Mouse (Mus musculus) small intestine, adult 2 months (tissue): ENCODE measurements around the gene Abl1. TPM values are rescaled to one million over a fixed set of nuclear protein-coding genes. Genes with fewer than 3 reads are reported as not detected.

Experiments
- H3K27ac ChIP-seq: fragments of 200-500 bp; 2 replicates; pipeline ENCODE4 v1.5.1; 2012; ENCODE audit warnings: low read depth, low read length, control low read depth, inconsistent platforms; ENCODE audit not compliant: insufficient read depth
- H3K27me3 ChIP-seq: fragments of 200-500 bp; 2 replicates; pipeline ENCODE4 v1.6.1; 2012; ENCODE audit warnings: mild to moderate bottlenecking, moderate library complexity, low read length, inconsistent platforms; ENCODE audit not compliant: control insufficient read depth, insufficient read depth
- H3K36me3 ChIP-seq: fragments of 200-500 bp; 2 replicates; pipeline ENCODE4 v1.6.1; 2012; ENCODE audit warnings: mild to moderate bottlenecking, low read length, control low read depth, inconsistent platforms; ENCODE audit not compliant: control insufficient read depth, insufficient read depth
- H3K4me1 ChIP-seq: fragments of 200-500 bp; 2 replicates; pipeline ENCODE4 v1.6.1; 2012; ENCODE audit warnings: low read length, inconsistent platforms, mixed read lengths; ENCODE audit not compliant: control insufficient read depth, insufficient read depth, insufficient read length
- H3K4me3 ChIP-seq: fragments of 200-500 bp; 2 replicates; pipeline ENCODE4 v1.5.1; 2012; ENCODE audit warnings: low read depth, mild to moderate bottlenecking, control low read depth, inconsistent platforms, low read length, moderate library complexity
- CTCF ChIP-seq: fragments of 200-500 bp; IDR thresholded peaks from 2 replicates; pipeline ENCODE4 v1.5.1; 2012; ENCODE audit warnings: low read depth, mild to moderate bottlenecking, control low read depth, inconsistent platforms, low read length, moderate library complexity, mixed read lengths; ENCODE audit not compliant: insufficient replicate concordance, insufficient read length; ENCODE audit errors: extremely low read depth
- POLR2A ChIP-seq: fragments of 200-500 bp; IDR thresholded peaks from 2 replicates; pipeline ENCODE4 v1.6.1; 2012; ENCODE audit warnings: low read depth, mild to moderate bottlenecking, control low read depth, inconsistent platforms, low read length, moderate library complexity
- WGBS: fragments of 180-500 bp; shearing (Covaris S2); methylation state at CpG from one replicate; pipeline ENCODE4 v1.1.7; 2018; 5-methylcytosine and 5-hydroxymethylcytosine counted together
- polyA plus RNA-seq: library from polyadenylated mRNA; depleted of rRNA; stranded (reverse); fragments of >200 nt; gene quantifications from 2 replicates; pipeline ENCODE4 v1.2.3, GENCODE M21; 2012

Gene Abl1
- polyA plus RNA-seq, 1 experiment = 55.5 TPM

DNA sequence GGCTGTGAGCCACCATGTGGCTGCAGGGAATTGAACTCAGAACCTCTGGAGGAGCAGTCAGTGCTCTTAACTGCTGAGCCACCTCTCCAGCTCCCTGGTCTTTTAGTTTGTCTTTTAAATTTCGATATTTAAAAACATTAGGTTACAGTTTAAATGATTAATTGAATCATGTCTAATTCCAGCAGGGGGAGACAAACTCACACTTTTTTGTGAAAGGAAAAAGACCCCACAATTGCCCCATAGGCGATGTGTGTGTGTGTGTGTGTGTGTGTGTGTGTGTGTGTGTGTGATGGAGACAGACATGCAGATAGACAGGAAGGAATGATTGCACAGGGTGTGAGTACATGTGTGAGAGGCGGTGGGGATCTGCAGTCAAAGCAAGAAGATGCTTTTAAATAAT, 100.1 kb downstream of the Abl1 start:
- Histone ChIP-seq H3K27ac (no peak overlapping the region), H3K27me3 (no peaks in the 10 kb centered on the region), H3K36me3 (peaks cover 69% of the 10 kb centered on the region), H3K4me1 (0 out of 2 replicates have a peak, but pooled peaks cover 2% of the 10 kb centered on the region), H3K4me3 (no peak overlapping the region)
- no peak for TF ChIP-seq CTCF
- TF ChIP-seq POLR2A = no peak
- WGBS = 79% methylated on average over 3 of the region's 3 CpGs

DNA sequence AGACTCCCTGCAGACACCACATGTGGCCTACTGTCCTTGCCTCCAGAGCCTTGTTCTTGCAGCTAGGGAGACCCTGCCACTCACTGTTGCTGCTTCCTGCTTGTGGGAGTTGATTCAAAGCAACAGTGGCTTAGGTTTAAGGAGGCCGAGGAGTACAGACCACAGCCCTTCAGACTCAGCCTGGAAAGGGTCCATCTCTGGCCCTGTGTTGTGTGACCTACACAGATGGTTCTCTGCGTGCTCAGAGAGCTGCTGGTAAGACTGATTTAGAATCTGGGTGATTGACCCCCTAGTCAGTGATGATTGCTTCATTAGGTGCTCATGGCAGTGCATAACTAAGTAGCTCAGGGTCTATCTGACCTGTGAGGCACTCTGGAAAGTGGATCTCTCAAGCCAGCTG, 101.0 kb downstream of the Abl1 start:
- peaks cover 70% of the 10 kb centered on the region for H3K36me3 ChIP-seq
- TF ChIP-seq CTCF (no peak), POLR2A (no peak)
- WGBS = 87% methylated on average over 2 of the region's 2 CpGs

DNA sequence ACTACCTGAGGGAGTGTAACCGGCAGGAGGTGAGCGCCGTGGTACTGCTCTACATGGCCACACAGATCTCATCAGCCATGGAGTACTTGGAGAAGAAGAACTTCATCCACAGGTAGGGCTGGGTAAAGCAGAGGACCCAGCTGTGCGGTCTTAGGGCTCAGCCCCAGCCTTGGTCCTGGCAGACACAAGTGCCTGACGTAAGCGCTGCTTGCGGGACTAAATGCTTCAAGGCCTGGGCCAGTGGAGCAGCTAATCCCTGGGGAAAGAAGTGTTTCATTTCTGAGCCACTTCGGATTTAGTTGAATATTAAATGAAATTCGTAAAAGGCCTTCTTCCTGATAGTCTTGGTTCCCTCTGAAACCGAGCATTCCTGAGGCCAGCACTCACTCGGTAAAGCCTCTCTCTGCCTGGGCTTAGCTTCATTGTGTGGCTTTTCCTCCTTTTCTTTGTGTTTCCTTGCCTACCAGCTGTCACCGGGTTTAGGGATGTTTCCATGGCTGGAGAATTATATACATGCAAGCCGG, 102.6 kb downstream of the Abl1 start:
- H3K27ac ChIP-seq = no peak overlapping the region
- peaks cover 70% of the 10 kb centered on the region for H3K36me3 ChIP-seq
- no peak for TF ChIP-seq POLR2A
- no peak for TF ChIP-seq CTCF
- no peaks in the 10 kb centered on the region for H3K27me3 ChIP-seq
- no peak overlapping the region for H3K4me3 ChIP-seq
- WGBS = 89% methylated on average over 13 of the region's 13 CpGs
- H3K4me1 ChIP-seq = no peaks in the 10 kb centered on the region

More for the DNA sequence above, 101.0 kb downstream of the Abl1 start:
- no peak overlapping the region for H3K4me3 ChIP-seq
- no peaks in the 10 kb centered on the region for H3K27me3 ChIP-seq
- H3K27ac ChIP-seq = no peak overlapping the region
- 0 out of 2 replicates have a peak, but pooled peaks cover 2% of the 10 kb centered on the region for H3K4me1 ChIP-seq

DNA sequence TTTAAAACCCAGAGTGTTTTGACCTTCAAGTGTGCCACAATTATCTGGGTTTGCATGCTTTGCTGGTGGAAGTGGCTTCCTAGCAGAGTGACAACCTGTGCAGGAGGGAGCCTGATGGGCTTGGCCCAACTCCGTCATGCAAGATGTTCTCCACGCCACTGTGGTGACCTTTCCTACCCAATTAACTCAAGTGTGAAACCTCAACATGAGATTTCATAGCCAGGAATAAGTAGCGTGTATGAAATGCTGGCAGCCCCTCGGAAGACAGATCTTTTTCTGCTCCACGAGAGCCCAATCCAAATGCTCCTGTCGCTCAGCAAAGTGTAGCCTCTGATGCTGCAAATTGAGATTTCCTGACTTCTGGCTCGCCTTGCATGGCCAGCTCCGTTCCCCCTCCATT, 103.1 kb downstream of the Abl1 start:
- Histone ChIP-seq H3K27ac (no peak overlapping the region), H3K27me3 (no peaks in the 10 kb centered on the region), H3K4me3 (no peak overlapping the region), H3K36me3 (peaks cover 70% of the 10 kb centered on the region), H3K4me1 (no peaks in the 10 kb centered on the region)
- TF ChIP-seq POLR2A (no peak), CTCF (no peak)
- WGBS = 94% methylated on average over 8 of the region's 8 CpGs

DNA sequence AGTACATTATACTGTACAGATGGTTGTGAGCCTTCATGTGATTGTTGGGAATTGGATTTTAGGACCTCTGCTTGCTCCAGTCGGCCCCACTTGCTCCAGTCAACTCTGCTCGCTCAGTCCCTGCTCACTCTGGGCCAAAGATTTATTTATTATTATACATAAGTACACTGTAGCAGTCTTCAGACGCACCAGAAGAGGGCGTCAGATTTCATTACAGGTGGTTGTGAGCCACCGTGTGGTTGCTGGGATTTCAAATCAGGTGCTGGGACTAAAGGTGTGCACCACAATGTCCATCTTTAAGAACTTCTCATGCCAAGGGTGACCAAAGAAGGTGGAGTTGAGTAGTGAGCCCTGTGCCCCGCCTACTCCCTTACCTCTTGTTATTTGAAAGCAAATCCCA, 104.4 kb downstream of the Abl1 start:
- no peak for TF ChIP-seq POLR2A
- TF ChIP-seq CTCF = no peak; the same call in 1 of the 2 replicates
- Histone ChIP-seq H3K27me3 (no peaks in the 10 kb centered on the region), H3K4me3 (no peak overlapping the region), H3K36me3 (peaks cover 76% of the 10 kb centered on the region), H3K27ac (no peak overlapping the region), H3K4me1 (no peaks in the 10 kb centered on the region)
- WGBS = 72% methylated on average over 6 of the region's 6 CpGs

DNA sequence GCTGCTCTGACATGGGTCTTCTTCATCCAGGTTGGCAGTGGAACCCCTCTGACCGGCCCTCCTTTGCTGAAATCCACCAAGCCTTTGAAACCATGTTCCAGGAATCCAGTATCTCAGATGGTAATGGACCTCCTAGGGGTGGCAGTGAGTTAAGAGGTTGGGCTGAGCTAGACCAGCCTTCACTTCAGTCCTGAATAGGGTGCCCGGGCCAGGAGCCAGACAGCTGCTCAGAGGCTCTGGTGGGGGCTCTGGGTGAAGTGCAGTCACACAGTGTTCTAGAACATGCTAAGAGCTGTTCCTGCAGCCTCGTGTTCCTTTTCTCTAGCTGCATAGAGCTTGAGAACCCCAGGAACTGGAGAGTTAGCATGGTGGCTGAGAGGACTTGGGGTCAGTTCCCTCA, 108.8 kb downstream of the Abl1 start:
- TF ChIP-seq POLR2A (no peak), CTCF (no peak)
- Histone ChIP-seq H3K4me3 (no peak overlapping the region), H3K36me3 (peaks cover 90% of the 10 kb centered on the region), H3K27ac (no peak overlapping the region), H3K27me3 (no peaks in the 10 kb centered on the region), H3K4me1 (no peaks in the 10 kb centered on the region)
- 89% methylated on average over 3 of the region's 3 CpGs for WGBS

DNA sequence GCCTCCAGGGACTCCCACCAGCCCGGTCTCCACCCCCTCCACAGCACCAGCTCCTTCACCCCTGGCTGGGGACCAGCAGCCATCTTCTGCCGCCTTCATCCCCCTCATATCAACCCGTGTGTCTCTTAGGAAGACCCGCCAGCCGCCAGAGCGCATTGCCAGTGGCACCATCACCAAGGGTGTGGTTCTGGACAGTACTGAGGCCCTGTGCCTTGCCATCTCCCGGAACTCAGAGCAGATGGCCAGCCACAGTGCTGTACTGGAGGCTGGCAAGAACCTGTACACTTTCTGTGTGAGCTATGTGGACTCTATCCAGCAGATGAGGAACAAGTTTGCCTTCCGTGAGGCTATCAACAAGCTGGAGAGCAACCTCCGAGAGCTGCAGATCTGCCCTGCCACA, 113.2 kb downstream of the Abl1 start:
- WGBS = 79% methylated on average over 9 of the region's 9 CpGs
- TF ChIP-seq CTCF (no peak), POLR2A (no peak)
- Histone ChIP-seq H3K27ac (no peak overlapping the region), H3K4me3 (no peak overlapping the region), H3K4me1 (no peaks in the 10 kb centered on the region), H3K27me3 (no peaks in the 10 kb centered on the region), H3K36me3 (peaks cover 73% of the 10 kb centered on the region)
